In the genomic region with DNA sequence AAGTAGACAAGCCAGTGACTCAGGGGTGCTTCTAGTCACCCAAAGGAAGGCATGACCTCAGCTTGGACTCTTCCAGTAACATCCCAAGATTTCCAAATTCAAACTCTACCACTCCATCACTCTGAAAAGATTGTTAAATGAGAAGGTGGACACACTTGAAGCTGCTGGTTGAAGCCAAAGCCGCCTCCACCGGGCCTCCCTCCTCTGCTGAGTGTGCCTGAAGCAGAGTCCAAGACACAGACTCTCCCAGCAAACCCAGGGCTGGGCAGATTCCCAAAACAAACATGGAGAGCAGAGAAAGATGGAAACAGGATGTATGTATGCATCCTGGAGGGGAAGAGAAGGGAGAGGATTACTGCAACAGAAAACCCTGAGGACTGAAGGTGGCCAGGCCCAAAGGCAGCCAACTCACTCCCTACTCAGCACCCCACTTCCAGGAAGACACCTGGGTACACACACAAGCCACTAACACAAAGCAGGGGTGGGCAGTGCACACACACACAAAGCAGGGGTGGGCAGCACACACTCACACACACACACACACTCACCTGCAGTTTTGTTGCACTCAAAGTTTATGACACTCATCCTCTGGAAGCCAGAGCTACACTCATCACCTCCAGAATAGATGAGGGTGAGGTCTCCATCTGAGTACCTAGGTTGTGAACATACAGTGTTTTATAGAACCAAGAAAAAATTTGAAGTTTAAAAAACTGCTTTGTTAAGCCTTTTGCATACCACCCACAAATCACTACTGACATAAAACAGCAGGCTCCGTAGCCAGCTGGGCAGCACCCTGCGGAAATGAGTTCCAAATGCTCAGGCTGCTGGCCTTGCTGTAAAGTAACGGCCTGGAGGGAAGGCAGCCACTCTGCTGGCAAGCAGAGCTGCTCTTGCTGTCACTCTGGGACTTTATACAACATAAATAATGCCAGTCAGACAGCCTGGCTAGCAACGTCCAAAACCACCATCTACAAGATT, we compare ENCODE assay signal across 10 mouse cellular contexts. TPM values are rescaled to one million over a fixed set of nuclear protein-coding genes. Genes with fewer than 3 reads are reported as not detected.
DNase-seq lines count a peak whose midpoint lies in the region; ATAC-seq and TF ChIP-seq lines count a peak whose summit lies in the region.
"Had no signal": no experiment of that assay in that cellular context is flagged by ENCODE, and none has a peak within 500 bp of the region (broad histone marks: within the 10 kb centered on the region; RNA-seq: fewer than 3 reads in every experiment).

No protein-coding gene starts in this region.

- TF ChIP-seq CTCF in cerebellum, adult 2 months (IDR thresholded peaks at IDR 0.05; ENCODE audit: borderline replicate concordance, insufficient read depth, low read depth, low read length), result no peak
- TF ChIP-seq CTCF in MEL (IDR thresholded peaks at IDR 0.05 in 2 of 3, conservative IDR thresholded peaks at IDR 0.05 in 1 of 3; ENCODE audit: control insufficient read depth in 1 of 3, insufficient read depth in 1 of 3, low read depth in 2 of 3, low read length in 3 of 3, poor library complexity in 1 of 3, severe bottlenecking in 1 of 3), result no peak

- no peak for TF ChIP-seq RAD21 in MEL (IDR thresholded peaks at IDR 0.05; ENCODE audit: low read depth, low read length)

- no peak for TF ChIP-seq EP300 in MEL (IDR thresholded peaks at IDR 0.05; ENCODE audit: low read depth in 1 of 2, low read length in 2 of 2)

- no peak overlapping the region for H3K9ac ChIP-seq in MEL (ENCODE audit: control insufficient read depth, low read depth, low read length, poor library complexity, severe bottlenecking)
- no peak overlapping the region for H3K9ac ChIP-seq in hindbrain, embryonic 14.5 days
- H3K9ac ChIP-seq in limb, embryonic 12.5 days (replicated peaks), result no peak overlapping the region
- H3K9ac ChIP-seq: neural tube, embryonic 12.5 days had no signal

- peak; percentile 47 to 50 for DNase-seq in cerebellum, adult 2 months
- no peak for DNase-seq in MEL (ENCODE audit: low read depth, low spot score)
- peak; percentile 87 for DNase-seq in fibroblast of lung, adult 2 months (ENCODE audit: low read depth)
- DNase-seq in hindbrain, embryonic 14.5 days (ENCODE audit: low spot score), result no peak
- DNase-seq in right cerebral cortex, adult 2 months (ENCODE audit: low spot score in 2 of 2), result peak; percentile 26 to 40
- DNase-seq in c-Kit-positive CD71-positive TER-119-positive erythroid progenitor cells, embryonic 14.5 days (ENCODE audit: low spot score), result no peak

- no peaks in the 10 kb centered on the region for H3K9me3 ChIP-seq in MEL (replicated peaks; ENCODE audit: insufficient read depth, low read length)
- no peaks in the 10 kb centered on the region for H3K9me3 ChIP-seq in hindbrain, embryonic 14.5 days (ENCODE audit: control insufficient read depth, low read length)
- H3K9me3 ChIP-seq in limb, embryonic 12.5 days, result no peaks in the 10 kb centered on the region
- H3K9me3 ChIP-seq: neural tube, embryonic 12.5 days had no signal

- no peak overlapping the region for H3K4me2 ChIP-seq in hindbrain, embryonic 14.5 days (replicated peaks)
- peak overlapping the region; percentile 2; the same call in 1 of the 2 replicates for H3K4me2 ChIP-seq in limb, embryonic 12.5 days
- H3K4me2 ChIP-seq: neural tube, embryonic 12.5 days had no signal

- no peaks in the 10 kb centered on the region for H3K27me3 ChIP-seq in cerebellum, adult 2 months (ENCODE audit: control insufficient read depth, insufficient read depth, low read length)
- no peaks in the 10 kb centered on the region for H3K27me3 ChIP-seq in MEL (ENCODE audit: control insufficient read depth in 1 of 2, insufficient read depth in 2 of 2, low read length in 2 of 2)
- H3K27me3 ChIP-seq in hindbrain, embryonic 14.5 days (ENCODE audit: control insufficient read depth, insufficient read depth, low read length), result no peaks in the 10 kb centered on the region
- no peaks in the 10 kb centered on the region for H3K27me3 ChIP-seq in limb, embryonic 12.5 days
- H3K27me3 ChIP-seq: neural tube, embryonic 12.5 days had no signal

- H3K79me2 ChIP-seq in MEL (ENCODE audit: control insufficient read depth, insufficient read depth, low read length, poor library complexity), result no peaks in the 10 kb centered on the region

- no peak for ATAC-seq in cerebellum, adult (ENCODE audit: insufficient number of reproducible peaks, low FRiP score, low TSS enrichment)
- ATAC-seq in hindbrain, embryonic 14.5 days (ENCODE audit: low FRiP score), result no peak
- peak; percentile 84 for ATAC-seq in limb, embryonic 12.5 days (ENCODE audit: insufficient number of reproducible peaks, insufficient read depth, low FRiP score, low TSS enrichment, low read depth)

- TF ChIP-seq POLR2A in cerebellum, adult 2 months (IDR thresholded peaks at IDR 0.05; ENCODE audit: borderline replicate concordance, insufficient read depth, low read length), result no peak
- no peak for TF ChIP-seq POLR2A in MEL (IDR thresholded peaks at IDR 0.05; ENCODE audit: control insufficient read depth in 1 of 2, insufficient read depth in 1 of 2, low read depth in 1 of 2, low read length in 2 of 2, poor library complexity in 1 of 2)

- no peak overlapping the region for H3K4me3 ChIP-seq in cerebellum, adult 2 months (replicated peaks; ENCODE audit: insufficient read depth, low read depth, low read length)
- no peak overlapping the region for H3K4me3 ChIP-seq in MEL (ENCODE audit: control insufficient read depth in 1 of 2, insufficient read depth in 1 of 2, low read depth in 2 of 2, low read length in 2 of 2)
- H3K4me3 ChIP-seq in hindbrain, embryonic 14.5 days (replicated peaks; ENCODE audit: low read length), result no peak overlapping the region
- no peak overlapping the region for H3K4me3 ChIP-seq in limb, embryonic 12.5 days (replicated peaks)
- H3K4me3 ChIP-seq: neural tube, embryonic 12.5 days had no signal

- H3K4me1 ChIP-seq in cerebellum, adult 2 months (ENCODE audit: control insufficient read depth, insufficient read depth, low read length), result peaks cover 49% of the 10 kb centered on the region
- H3K4me1 ChIP-seq in MEL (ENCODE audit: control insufficient read depth in 1 of 2, insufficient read depth in 2 of 2, low read length in 2 of 2), result peaks cover 15 to 29% of the 10 kb centered on the region in 2 experiments
- peaks cover 24% of the 10 kb centered on the region; the same call in 1 of the 2 replicates for H3K4me1 ChIP-seq in hindbrain, embryonic 14.5 days (replicated peaks; ENCODE audit: control insufficient read depth, insufficient read depth, low read length)
- peaks cover 67% of the 10 kb centered on the region for H3K4me1 ChIP-seq in limb, embryonic 12.5 days (replicated peaks)

- peaks cover 0 to 27% of the 10 kb centered on the region in 2 experiments; a peak in 3 of 4 replicates for H3K36me3 ChIP-seq in MEL (ENCODE audit: control insufficient read depth in 1 of 2, insufficient read depth in 2 of 2, low read length in 2 of 2)
- H3K36me3 ChIP-seq in hindbrain, embryonic 14.5 days (replicated peaks; ENCODE audit: control insufficient read depth, insufficient read depth), result peaks cover 50% of the 10 kb centered on the region
- H3K36me3 ChIP-seq in limb, embryonic 12.5 days, result peaks cover 60% of the 10 kb centered on the region

- 21% methylated on average over 6 of the region's 6 CpGs for WGBS in cerebellum, adult 2 months
- WGBS in hindbrain, embryonic 14.5 days, result 62% methylated on average over 6 of the region's 6 CpGs
- WGBS in limb, embryonic 12.5 days, result 25% methylated on average over 6 of the region's 6 CpGs

- H3K27ac ChIP-seq in cerebellum, adult 2 months (ENCODE audit: insufficient read depth, low read length), result peak overlapping the region; percentile 29; the same call in 1 of the 2 replicates
- peak overlapping the region; percentile 38; the same call in 1 of the 2 replicates for H3K27ac ChIP-seq in MEL (ENCODE audit: control insufficient read depth, low read depth, low read length)
- H3K27ac ChIP-seq in hindbrain, embryonic 14.5 days, result peak overlapping the region; percentile 67
- H3K27ac ChIP-seq in limb, embryonic 12.5 days, result peak overlapping the region; percentile 89
- H3K27ac ChIP-seq: neural tube, embryonic 12.5 days had no signal

TF ChIP-seq in MEL, 35 proteins besides CTCF, POLR2A, EP300 and RAD21 (continues in another document):
- no peak for TF ChIP-seq MYC (IDR thresholded peaks at IDR 0.05; ENCODE audit: low read depth, low read length)
- no peak for TF ChIP-seq MAZ (IDR thresholded peaks at IDR 0.05; ENCODE audit: low read depth, low read length)
- TF ChIP-seq ELF1 (IDR thresholded peaks at IDR 0.05; ENCODE audit: low read depth, low read length), result no peak
- no peak for TF ChIP-seq USF2 (IDR thresholded peaks at IDR 0.05; ENCODE audit: borderline replicate concordance in 1 of 2, insufficient read depth in 1 of 2, low read depth in 1 of 2, low read length in 2 of 2)
- TF ChIP-seq KAT2A (conservative IDR thresholded peaks at IDR 0.05; ENCODE audit: low read depth, low read length), result no peak
- no peak for TF ChIP-seq E2F4 (IDR thresholded peaks at IDR 0.05; ENCODE audit: borderline replicate concordance, low read depth, low read length)
- TF ChIP-seq BHLHE40 (IDR thresholded peaks at IDR 0.05; ENCODE audit: borderline replicate concordance, low read depth, low read length), result no peak
- TF ChIP-seq HCFC1 (IDR thresholded peaks at IDR 0.05; ENCODE audit: low read depth, low read length), result no peak
- TF ChIP-seq ZC3H11A (IDR thresholded peaks at IDR 0.05; ENCODE audit: low read depth, low read length), result no peak
- no peak for TF ChIP-seq POLR2AphosphoS2 (IDR thresholded peaks at IDR 0.05; ENCODE audit: low read length)
- no peak for TF ChIP-seq POLR2AphosphoS5 (IDR thresholded peaks at IDR 0.05; ENCODE audit: borderline replicate concordance, low read depth, low read length)
- no peak for TF ChIP-seq USF1 (IDR thresholded peaks at IDR 0.05; ENCODE audit: low read depth, low read length)
- TF ChIP-seq SMC3 (IDR thresholded peaks at IDR 0.05; ENCODE audit: low read depth, low read length), result no peak
- TF ChIP-seq MYB (IDR thresholded peaks at IDR 0.05; ENCODE audit: low read depth, low read length), result no peak

RNA-seq across cellular contexts. Expression of a gene that starts 44.4 kb away (rescaled TPM):
- polyA plus RNA-seq in cerebellum, adult 2 months (2012; rRNA removed), result 18.1 and 19.7 TPM in 2 replicates
- total RNA-seq in MEL (2012; rRNA removed), result 18.0 and 18.8 TPM in 2 replicates
- polyA plus RNA-seq in MEL (2012; ENCODE audit: insufficient read depth in 1 of 2, insufficient read length in 2 of 2, low read depth in 1 of 2, low replicate concordance in 2 of 2, missing spikeins in 1 of 2), result 10 to 100 TPM; 18.3 to 21.7 TPM
- polyA plus RNA-seq in hindbrain, embryonic 14.5 days (2014; fragmentation: Nextera tagmentation; extraction: Ambion mirVana), result 13.1 and 14.9 TPM in 2 replicates
- polyA plus RNA-seq in limb, embryonic 12.5 days (2016; fragmentation: Nextera tagmentation; extraction: Ambion mirVana), result 43.1 and 48.1 TPM in 2 replicates

RNA-seq across cellular contexts. Expression of a gene that starts 49.4 kb away (rescaled TPM):
- polyA plus RNA-seq in cerebellum, adult 2 months (2012; rRNA removed), result 0.19 and 0.46 TPM in 2 replicates
- not detected in 2 replicates for total RNA-seq in MEL (2012; rRNA removed)
- polyA plus RNA-seq in MEL (2012; ENCODE audit: insufficient read depth in 1 of 2, insufficient read length in 2 of 2, low read depth in 1 of 2, low replicate concordance in 2 of 2, missing spikeins in 1 of 2), result not detected
- polyA plus RNA-seq in hindbrain, embryonic 14.5 days (2014; fragmentation: Nextera tagmentation; extraction: Ambion mirVana), result not detected in 2 replicates
- polyA plus RNA-seq in limb, embryonic 12.5 days (2016; fragmentation: Nextera tagmentation; extraction: Ambion mirVana), result not detected in 2 replicates
- polyA plus RNA-seq: C2C12; neural tube, embryonic 12.5 days had no signal

Comparison
In these comparisons a context has a peak if more than half of its experiments do, and no peak if none do; other contexts are left out.
1. DNase-seq: peak in cerebellum, adult 2 months (2 of 2), fibroblast of lung, adult 2 months (single experiment) and right cerebral cortex, adult 2 months (2 of 2); none in MEL (single experiment), hindbrain, embryonic 14.5 days (single experiment) and c-Kit-positive CD71-positive TER-119-positive erythroid progenitor cells, embryonic 14.5 days (single experiment).
2. H3K27ac ChIP-seq: peak in every context shown above with its lines; median percentile 89 in limb, embryonic 12.5 days; 67 in hindbrain, embryonic 14.5 days; 38 in MEL; 29 in cerebellum, adult 2 months.